Mouse (Mus musculus) kidney, postnatal 10 days (tissue): ENCODE results near the gene Polr2m.

Source experiments
- DNase-seq: peaks from one replicate; pipeline ENCODE4 v3.0.0; 2021; ENCODE audit warnings: mixed read lengths

Gene Polr2m

DNA sequence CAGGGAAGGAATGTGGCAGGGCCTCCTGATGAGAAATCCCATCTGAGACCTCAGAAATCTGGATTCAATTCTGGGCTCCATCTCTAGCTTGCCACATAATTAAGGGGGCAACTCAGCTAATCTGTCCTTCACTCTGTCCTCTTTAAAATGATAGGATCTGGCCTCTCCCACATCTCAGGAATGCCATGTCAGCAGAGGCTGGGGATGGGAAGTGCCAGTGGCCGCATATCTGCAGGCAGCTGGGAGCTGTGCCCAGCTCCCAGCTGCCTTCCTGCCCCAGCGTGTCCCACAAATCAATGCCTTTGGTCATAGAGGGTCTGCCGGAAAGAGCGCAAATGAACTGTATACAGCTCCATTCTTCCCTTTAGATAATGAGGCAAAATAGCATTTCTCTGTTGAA lies 18.3 kb downstream of the Polr2m start:
- no peak for DNase-seq

DNA sequence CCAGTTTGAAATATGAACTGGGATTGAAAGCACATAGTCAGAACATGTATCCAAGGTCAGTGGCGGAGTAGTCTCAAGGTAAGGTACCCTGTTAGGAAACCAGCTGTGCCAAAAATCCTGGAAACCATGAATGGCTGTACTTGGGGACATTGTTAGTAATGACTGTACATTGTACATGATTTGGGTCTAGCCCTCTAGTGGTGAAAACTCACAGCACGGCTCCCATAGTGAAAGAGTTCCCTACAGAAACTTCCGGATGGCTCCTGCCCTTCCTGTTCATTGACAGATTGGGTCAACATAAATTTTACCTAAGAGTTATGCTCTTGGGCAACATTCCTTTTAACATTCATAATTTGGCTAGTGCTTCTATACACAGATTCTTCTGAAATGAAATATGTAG lies 19.6 kb downstream of the Polr2m start:
- DNase-seq = peak; percentile 67

DNA sequence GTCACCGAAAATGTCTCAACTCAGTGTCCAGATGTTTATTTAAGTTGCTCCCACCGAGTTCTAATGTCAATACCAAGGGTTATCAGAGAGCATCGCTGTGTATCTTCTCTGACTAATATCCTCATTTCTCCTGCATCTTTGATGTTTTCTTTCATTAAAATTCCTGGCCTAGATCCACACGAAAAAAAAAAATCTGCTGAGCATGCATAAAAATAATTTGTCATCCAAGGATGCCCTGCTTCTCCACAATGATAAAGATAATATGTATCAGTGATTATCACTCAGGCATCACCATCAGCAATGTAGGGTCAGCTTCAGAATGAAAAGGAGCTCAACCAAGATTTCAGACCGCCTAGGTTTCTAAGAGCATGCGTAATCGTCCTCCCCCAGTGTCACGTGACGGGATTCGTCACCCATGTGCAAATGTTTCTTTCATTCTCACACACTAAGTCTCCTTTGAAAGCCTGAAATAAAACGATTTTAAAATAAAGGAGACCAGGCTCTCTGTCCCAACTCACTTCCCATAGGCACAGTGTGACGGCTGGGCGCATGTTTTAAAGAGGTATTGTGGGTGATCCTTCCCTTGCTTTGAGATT lies 22.6 kb downstream of the Polr2m start:
- DNase-seq = no peak

DNA sequence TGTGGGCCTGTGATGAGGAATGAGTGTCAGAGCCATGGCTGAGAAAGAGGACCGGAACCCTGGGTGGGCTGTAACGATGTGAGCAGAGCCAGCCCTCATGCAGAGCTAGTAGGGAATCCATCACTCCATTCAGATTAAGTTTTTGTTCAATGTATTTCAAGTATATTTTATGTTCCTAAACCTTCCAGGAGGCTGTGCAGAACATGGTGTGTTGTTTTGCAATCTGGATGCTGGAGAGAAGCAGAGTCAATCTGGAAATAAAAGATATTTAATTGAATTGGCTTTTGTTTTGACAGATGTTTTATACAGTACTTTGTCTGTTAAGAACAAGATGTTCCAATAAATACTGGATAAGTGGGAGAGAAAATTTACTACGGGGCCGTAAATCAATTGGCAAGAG lies 29.0 kb downstream of the Polr2m start:
- peak; percentile 44 for DNase-seq

DNA sequence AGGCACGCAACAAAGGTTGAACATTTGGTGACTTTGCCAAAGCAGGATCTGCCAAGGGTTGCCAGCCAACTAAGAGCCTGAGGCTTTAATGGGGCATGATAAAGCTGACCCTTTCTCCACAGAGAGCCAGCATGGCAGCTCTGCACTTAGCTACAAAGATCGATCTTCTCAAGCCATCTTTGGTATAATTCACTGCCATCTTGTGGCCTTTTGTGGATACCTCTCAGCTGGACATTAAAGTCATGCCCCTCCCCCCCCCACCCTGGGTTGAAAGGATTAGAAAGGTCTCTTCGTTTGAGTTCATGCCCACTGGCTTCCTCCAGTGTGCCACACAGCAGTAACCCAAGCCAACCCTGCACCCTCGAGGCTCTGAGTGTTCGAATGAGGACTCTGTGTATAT lies 31.8 kb downstream of the Polr2m start:
- DNase-seq = no peak

DNA sequence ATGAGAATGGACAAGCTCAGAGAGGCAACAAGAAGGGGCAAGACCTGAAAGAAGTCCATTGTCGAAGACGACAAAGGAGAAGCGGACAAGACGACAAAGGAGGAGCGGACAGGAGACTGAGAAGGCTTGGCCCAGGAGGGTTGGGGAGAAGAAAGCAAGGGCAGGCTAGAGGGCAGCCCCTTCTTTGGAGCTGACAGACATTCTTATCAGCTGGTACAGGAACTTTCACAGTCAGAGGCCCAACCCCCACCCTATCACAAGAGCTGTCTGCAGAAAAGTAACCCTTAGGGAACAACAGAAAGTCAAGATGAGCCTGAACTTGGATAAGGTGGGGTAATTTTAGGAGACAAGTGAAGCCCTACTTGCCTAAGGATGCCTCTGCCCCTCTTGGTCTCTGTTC lies 32.4 kb downstream of the Polr2m start:
- no peak for DNase-seq

DNA sequence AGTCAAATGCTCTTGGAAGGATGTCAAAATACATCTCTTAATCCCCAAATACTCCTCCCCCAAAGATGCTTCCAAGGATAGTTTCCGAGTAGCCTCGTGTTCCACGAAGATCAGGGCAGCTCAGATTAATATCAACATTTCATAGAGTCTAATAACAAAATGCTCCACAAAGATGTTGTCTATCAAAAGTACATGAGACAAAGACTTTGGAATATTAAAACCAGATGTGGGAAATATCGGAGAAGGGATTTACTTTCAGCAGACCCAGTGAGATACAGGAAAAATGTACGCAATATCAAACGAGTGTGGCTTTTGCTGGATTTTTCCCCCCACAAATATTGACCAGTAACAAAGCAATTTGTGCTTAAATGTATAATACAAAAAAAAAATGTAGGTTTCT lies 35.1 kb downstream of the Polr2m start:
- DNase-seq = no peak

DNA sequence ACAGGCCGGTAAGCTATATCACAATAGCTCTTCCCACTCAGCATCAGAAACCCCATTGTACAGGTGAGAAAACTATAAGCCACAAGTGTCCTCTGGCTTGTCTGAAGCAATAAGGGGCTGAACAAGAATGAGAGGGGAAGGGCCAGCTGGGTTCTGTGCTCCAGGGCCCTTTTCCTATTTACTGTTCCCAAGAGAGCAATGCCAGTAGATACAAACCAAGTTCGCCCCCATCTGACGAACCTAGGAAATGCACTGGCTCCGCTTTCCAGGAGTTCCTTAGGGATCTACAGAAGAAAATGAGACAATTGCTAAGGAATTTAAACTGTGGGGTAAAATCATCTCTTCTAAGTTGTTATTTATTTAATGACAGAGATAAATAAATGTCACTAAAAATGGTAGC lies 38.2 kb downstream of the Polr2m start:
- peak; percentile 90 for DNase-seq

DNA sequence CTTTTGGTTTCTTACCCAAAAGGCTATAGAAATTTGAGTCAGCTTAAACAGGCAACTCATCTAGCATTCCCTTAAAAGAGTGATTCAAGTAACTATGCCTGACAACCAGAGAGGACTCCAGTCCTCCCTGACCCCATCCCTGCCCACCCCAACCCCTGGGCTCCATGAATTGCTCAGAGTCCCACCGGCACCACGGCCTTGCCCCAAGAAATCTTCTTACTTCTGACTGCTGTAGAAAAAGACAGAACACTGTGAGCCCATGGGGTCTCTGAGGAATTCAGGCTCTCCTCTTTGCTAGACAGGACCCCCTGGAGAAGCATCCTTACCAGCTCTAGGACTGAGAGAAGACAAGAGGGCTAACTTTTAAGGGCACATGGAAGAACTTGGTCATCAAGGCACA lies 40.4 kb downstream of the Polr2m start:
- no peak for DNase-seq

DNA sequence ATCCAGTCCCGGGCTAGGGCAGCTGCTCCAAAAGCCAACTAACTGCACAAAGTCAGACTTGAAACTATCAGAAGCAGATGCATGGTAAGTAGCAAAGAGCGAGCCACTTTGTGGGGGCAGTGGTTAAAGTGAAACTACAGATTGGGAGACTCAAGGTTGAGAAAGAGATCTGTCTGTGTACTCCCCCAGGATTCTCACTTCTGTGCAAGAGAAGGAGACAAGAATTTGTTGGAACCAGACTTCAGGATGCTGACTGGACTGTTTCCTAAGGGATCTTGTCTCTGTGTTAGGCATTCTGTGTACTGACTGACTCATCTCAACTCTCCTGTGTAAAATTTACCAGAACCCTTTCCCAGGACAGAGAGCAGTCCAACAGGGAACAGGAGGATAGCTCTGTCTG lies 47.6 kb downstream of the Polr2m start:
- no peak for DNase-seq
